Mouse (Mus musculus) hindbrain, embryonic 12.5 days (tissue): ENCODE results near the gene Opn5. TPM values are rescaled to one million over a fixed set of nuclear protein-coding genes. Genes with fewer than 3 reads are reported as not detected.

ENCODE experiments used
- ATAC-seq: fragments of 200-750 bp; cut with Nextera tagmentation; 2 replicates; pipeline ENCODE4 v1.8.0; 2017; ENCODE audit warnings: moderate TSS enrichment; ENCODE audit not compliant: low FRiP score
- H3K27ac ChIP-seq: fragments of 300-500 bp; sonication (generic); 2 replicates; pipeline ENCODE4 v1.5.1; 2016; ENCODE audit warnings: mild to moderate bottlenecking
- H3K27me3 ChIP-seq: fragments of 300-500 bp; sonication (generic); 2 replicates; pipeline ENCODE4 v1.6.1; 2016; ENCODE audit warnings: mild to moderate bottlenecking
- H3K36me3 ChIP-seq: fragments of 300-500 bp; sonication (generic); 2 replicates; pipeline ENCODE4 v1.6.1; 2016; ENCODE audit warnings: mild to moderate bottlenecking
- H3K4me1 ChIP-seq: fragments of 300-500 bp; sonication (generic); 2 replicates; pipeline ENCODE4 v1.6.1; 2016
- H3K4me2 ChIP-seq: fragments of 300-500 bp; sonication (generic); replicated peaks from 2 replicates; pipeline ENCODE4 v1.6.1; 2016; ENCODE audit warnings: mild to moderate bottlenecking
- H3K4me3 ChIP-seq: fragments of 300-500 bp; sonication (generic); 2 replicates; pipeline ENCODE4 v1.5.1; 2016; ENCODE audit warnings: mild to moderate bottlenecking
- H3K9ac ChIP-seq: fragments of 300-500 bp; sonication (generic); 2 replicates; pipeline ENCODE4 v1.6.1; 2016; ENCODE audit warnings: mild to moderate bottlenecking, moderate library complexity
- H3K9me3 ChIP-seq: fragments of 300-500 bp; sonication (generic); replicated peaks from 2 replicates; pipeline ENCODE4 v1.6.1; 2016; ENCODE audit warnings: mild to moderate bottlenecking
- WGBS: fragments of 180-500 bp; shearing (Covaris S2); methylation state at CpG from one replicate; pipeline ENCODE4 v1.1.7; 2016; 5-methylcytosine and 5-hydroxymethylcytosine counted together
- polyA plus RNA-seq: library from polyadenylated mRNA; unstranded; fragments of >200 nt; fragmentation: Nextera tagmentation; extraction: Ambion mirVana; gene quantifications from 2 replicates; pipeline ENCODE4 v1.2.1, GENCODE M21; 2016

Gene Opn5
- polyA plus RNA-seq: 0.12 TPM in 1 of 2 replicates, not detected in the other

DNA sequence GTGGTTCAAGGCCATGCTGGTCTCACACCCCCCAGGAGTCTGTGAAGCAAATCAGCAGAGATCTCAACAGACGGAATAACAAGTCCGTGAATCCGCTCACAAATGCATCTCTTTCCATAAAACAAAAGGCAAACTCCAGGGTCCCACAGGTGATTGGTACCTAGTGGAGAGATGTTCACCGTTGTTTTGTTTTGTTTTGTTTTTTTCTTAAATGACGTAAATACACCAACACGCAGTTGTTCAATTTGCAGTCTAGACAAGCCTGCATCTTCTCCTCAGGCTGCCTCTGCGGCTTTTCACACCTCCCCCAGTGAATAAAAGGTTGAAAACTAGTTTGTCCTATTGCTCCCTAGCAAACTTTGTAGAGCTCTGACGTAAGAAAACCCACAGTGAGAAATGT is at the start of gene Opn5:
Opn5 (minus strand) TSS at position 101 of the 400 bp plus-strand sequence.
- H3K4me1 ChIP-seq: no peaks in the 10 kb centered on the region
- H3K27me3 ChIP-seq: no peaks in the 10 kb centered on the region
- WGBS: 84% methylated on average over 8 of the region's 8 CpGs
- H3K9me3 ChIP-seq: no peaks in the 10 kb centered on the region
- H3K9ac ChIP-seq: no peak within 1 kb of the TSS
- ATAC-seq: no peak
- H3K36me3 ChIP-seq: no peaks in the 10 kb centered on the region
- H3K4me2 ChIP-seq: no peak within 1 kb of the TSS
- H3K27ac ChIP-seq: no peak within 1 kb of the TSS
- H3K4me3 ChIP-seq: no peak within 1 kb of the TSS

DNA sequence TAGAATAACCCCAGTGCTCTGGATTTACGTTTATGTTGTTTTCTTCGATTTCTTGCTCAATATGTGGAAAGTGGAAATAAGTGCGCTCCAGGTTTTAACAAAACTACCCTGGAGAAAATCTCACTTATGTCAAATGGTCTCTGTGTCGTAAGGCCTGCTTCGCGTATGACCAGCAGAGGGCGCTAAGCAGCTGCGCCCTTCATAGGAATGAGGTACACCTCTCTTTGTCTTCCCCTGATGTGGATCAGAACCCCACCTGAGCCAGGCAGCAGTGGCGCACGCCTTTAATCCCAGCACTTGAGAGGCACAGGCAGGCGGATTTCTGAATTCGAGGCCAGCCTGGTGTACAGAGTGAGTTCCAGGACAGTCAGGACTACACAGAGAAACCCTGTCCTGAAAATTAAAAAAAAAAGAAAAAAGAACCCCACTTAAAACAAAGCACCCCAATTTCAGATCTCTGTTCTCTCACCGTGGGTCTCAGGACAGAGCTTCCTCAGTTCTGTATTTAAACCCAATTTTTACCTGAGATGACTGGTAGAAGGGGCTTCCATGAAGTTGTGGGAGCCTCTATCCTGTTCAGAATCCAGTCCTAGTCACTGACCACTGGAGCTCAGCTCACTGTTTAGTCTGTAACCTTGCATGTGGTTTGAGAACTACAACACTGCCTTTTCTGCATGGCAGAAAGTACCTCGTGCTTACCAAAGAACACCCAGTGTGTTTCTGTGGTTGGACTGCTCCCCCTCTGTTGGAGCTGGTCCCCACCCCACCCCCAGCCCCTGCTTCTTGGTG is 47.6 kb upstream of the Opn5 start:
- H3K4me3 ChIP-seq: no peak overlapping the region
- peak; percentile 88 for ATAC-seq
- H3K36me3 ChIP-seq: no peaks in the 10 kb centered on the region
- no peak overlapping the region for H3K9ac ChIP-seq
- no peak overlapping the region for H3K27ac ChIP-seq
- no peaks in the 10 kb centered on the region for H3K4me1 ChIP-seq
- peak overlapping the region; percentile 31; the same call in 1 of the 2 replicates for H3K4me2 ChIP-seq
- WGBS: 27% methylated on average over 14 of the region's 14 CpGs
- no peaks in the 10 kb centered on the region for H3K27me3 ChIP-seq
- H3K9me3 ChIP-seq: no peaks in the 10 kb centered on the region

DNA sequence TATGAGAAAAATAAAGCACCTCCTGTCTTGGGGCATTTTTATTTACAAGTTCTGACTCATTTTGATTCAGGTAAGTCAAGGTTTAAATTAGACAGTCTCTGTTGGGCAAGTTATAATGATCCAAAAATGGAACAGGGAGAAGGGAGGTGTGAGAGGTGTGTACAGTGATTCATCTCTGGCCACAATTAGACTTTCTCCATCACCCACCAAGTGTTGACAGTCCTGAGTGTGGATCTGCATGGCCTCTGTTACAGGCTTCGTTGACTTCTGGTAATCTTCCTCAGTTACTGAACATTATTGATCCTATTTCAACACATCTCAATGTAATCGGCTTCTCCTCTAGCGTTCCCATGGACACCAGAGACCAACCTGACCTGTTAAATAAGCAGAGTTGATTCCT is 32.2 kb upstream of the Opn5 start:
- Histone ChIP-seq H3K9me3 (no peaks in the 10 kb centered on the region), H3K27me3 (no peaks in the 10 kb centered on the region), H3K4me3 (no peak overlapping the region), H3K4me2 (no peak overlapping the region), H3K4me1 (no peaks in the 10 kb centered on the region), H3K36me3 (no peaks in the 10 kb centered on the region), H3K9ac (no peak overlapping the region), H3K27ac (no peak overlapping the region)
- ATAC-seq: no peak
- WGBS: 87% methylated on average over 3 of the region's 3 CpGs

DNA sequence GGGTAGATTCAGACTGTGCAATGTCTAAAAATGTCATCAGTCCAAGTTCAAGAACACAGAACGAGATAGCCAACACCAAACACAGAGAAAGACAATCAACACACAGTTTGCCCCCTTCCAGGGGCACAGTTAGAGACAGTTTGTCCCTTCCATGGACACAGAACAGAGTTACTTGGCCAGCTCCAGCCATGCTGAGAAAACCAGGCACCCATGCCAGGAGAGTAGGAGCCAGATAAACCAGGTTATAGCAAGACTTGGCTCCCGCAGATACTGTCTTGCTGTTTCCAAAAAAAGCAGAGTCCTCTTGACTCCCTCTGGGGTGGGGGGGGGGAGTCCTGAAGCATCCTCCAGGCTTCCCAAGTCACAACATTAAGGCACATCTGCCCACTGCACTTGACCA is 19.0 kb upstream of the Opn5 start:
- no peak overlapping the region for H3K27ac ChIP-seq
- H3K4me1 ChIP-seq: no peaks in the 10 kb centered on the region
- H3K9me3 ChIP-seq: no peaks in the 10 kb centered on the region
- no peak overlapping the region for H3K4me2 ChIP-seq
- H3K9ac ChIP-seq: no peak overlapping the region
- H3K36me3 ChIP-seq: no peaks in the 10 kb centered on the region
- no peaks in the 10 kb centered on the region for H3K27me3 ChIP-seq
- WGBS: 89% methylated on average over 2 of the region's 2 CpGs
- no peak for ATAC-seq
- H3K4me3 ChIP-seq: no peak overlapping the region

DNA sequence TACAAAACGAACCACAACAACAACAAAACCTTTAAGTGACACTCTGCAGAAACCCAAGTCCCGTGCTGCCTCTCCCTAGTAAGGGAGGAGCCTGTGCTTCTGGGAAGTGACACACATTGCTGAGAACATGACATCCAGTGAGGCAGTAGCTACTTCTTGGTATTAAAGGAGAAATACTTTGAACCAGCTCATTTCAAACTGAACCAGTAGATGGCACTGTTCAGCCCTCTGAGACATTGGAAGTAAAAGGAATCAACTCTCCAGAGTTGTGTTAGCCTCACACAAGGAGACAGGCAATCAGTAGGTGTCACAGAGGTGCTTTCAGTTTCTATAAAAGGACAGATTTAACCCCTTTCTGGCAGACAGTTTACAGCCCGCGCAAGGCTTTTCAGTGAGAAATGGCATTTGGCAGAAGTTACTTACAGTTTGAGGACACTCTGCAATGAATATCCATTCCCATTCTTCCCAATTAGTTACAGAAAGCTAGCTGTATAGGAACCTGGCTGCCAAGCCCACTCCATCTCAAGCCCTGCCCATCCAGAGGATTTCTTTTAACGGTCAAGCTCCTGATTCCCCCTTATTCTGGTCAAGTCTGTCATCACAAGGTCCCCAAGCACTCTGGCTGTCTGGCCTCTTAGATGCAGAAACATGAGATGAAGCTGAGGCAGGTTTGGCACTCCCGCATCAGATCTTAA is 2.0 kb upstream of the Opn5 start:
- WGBS: 34% methylated on average over 6 of the region's 6 CpGs
- no peaks in the 10 kb centered on the region for H3K27me3 ChIP-seq
- H3K4me1 ChIP-seq: no peaks in the 10 kb centered on the region
- no peaks in the 10 kb centered on the region for H3K36me3 ChIP-seq
- no peak overlapping the region for H3K4me3 ChIP-seq
- no peak for ATAC-seq
- H3K9me3 ChIP-seq: no peaks in the 10 kb centered on the region
- H3K9ac ChIP-seq: no peak overlapping the region
- H3K27ac ChIP-seq: no peak overlapping the region
- no peak overlapping the region for H3K4me2 ChIP-seq

DNA sequence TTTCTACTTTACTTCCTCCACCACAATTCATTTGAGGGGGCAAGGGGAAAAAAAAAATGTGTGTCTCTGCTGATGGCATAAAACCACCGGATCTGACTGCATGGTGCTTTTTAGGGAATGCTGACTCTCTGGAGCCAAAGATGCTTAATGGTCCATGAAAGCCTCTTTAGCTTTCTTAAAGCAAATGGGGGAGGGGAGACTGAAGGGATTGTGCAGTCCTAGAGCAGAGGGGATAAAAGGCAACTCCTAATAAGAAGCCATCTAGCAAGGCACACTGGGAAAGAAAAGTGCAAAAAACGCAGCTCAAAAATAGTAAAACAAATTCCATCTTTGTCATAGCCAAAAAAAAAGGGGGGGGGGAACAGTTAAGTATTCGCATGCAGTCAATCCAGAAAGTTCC is 2.9 kb downstream of the Opn5 start:
- Histone ChIP-seq H3K27me3 (no peaks in the 10 kb centered on the region), H3K4me1 (no peaks in the 10 kb centered on the region), H3K27ac (no peak overlapping the region), H3K4me2 (no peak overlapping the region), H3K4me3 (no peak overlapping the region), H3K9me3 (no peaks in the 10 kb centered on the region), H3K9ac (no peak overlapping the region), H3K36me3 (no peaks in the 10 kb centered on the region)
- 28% methylated on average over 3 of the region's 3 CpGs for WGBS
- no peak for ATAC-seq

DNA sequence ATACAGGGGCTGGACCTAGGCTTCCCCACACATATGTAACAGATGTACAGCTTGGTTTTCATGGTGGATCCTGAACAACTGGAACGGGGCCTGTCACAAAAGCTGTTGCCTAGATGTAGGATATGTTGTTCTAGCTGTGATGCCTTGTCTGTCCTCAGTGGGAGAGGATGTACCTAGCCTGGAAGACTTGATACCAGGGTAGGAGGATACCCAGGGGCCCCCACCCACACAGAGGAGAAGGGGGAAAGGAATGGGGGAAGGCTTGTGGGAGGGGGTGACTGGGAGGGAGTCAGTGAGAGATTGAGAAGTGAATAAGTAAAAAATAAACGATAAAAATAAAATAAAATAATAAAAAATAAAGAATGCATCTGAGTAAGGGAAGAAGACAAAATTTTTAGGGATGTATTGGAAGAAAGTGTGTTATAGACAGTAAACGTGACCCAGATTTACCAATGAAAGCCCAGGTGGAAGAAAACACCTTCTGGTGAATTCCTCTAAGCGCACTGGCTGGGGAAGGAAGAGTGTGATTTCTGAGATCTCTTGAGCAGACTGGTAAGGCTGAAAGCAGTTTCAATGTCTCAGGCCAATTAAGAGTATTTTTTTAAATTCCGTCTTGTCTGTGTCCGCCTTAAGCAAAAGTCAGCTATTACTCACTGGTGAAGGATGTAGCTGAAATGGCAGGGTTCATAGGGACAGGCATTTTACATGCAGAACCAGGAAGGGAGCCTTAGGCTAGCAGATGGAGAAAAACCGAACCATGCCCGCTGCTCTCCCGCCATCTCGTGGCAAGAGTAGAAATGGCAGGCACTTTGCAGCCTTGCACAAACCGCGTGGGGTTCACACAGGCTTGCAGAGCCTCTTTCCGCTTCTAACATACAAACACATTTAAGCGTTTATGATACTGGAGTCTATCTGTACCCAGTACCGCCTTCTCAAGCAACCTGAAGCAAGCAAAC is 8.1 kb downstream of the Opn5 start:
- H3K27ac ChIP-seq: no peak overlapping the region
- H3K9ac ChIP-seq: no peak overlapping the region
- H3K36me3 ChIP-seq: no peaks in the 10 kb centered on the region
- H3K4me3 ChIP-seq: no peak overlapping the region
- no peak overlapping the region for H3K4me2 ChIP-seq
- peak; percentile 83 for ATAC-seq
- no peaks in the 10 kb centered on the region for H3K27me3 ChIP-seq
- no peaks in the 10 kb centered on the region for H3K4me1 ChIP-seq
- 29% methylated on average over 15 of the region's 15 CpGs for WGBS
- H3K9me3 ChIP-seq: no peaks in the 10 kb centered on the region

DNA sequence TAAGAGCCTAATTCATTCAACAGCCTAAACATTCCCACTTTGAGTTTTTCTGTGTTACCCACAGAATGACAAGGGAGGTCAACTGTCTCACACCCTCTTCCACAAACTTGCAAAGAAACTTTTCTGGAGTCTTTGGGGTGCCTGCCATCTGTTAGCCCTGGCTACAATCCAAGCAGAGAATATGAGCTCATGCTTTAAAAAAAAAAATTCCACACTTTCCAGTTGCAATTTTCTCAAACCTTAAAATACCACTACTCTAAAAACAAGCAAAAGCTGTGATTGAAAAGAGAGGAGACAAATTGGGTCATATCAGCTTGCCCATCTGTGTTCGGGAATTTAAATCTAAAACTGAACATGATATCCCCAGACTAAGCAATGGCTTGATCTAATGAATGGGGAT is 24.7 kb downstream of the Opn5 start:
- H3K27ac ChIP-seq: no peak overlapping the region
- H3K36me3 ChIP-seq: no peaks in the 10 kb centered on the region
- H3K4me2 ChIP-seq: no peak overlapping the region
- H3K27me3 ChIP-seq: no peaks in the 10 kb centered on the region
- no peak overlapping the region for H3K4me3 ChIP-seq
- no peak overlapping the region for H3K9ac ChIP-seq
- no peak for ATAC-seq
- H3K4me1 ChIP-seq: no peaks in the 10 kb centered on the region
- 80% methylated on average over 1 of the region's 1 CpGs for WGBS
- H3K9me3 ChIP-seq: no peaks in the 10 kb centered on the region

DNA sequence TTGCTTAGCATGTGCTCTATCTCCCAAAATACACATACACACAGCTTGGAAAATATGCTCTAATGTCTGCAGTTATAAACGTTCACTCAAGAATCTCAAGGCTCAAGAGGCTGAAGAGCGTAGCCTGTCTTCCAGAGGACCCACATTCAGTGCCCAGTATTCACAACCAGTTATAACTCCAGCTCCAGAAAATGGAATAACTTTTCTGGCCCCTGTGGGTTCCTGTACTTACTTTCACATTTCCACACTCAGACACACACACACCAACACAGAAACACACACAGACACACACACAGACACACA is 28.2 kb downstream of the Opn5 start:
- no peak for ATAC-seq
- 79% methylated on average over 2 of the region's 2 CpGs for WGBS
- H3K4me2 ChIP-seq: no peak overlapping the region

DNA sequence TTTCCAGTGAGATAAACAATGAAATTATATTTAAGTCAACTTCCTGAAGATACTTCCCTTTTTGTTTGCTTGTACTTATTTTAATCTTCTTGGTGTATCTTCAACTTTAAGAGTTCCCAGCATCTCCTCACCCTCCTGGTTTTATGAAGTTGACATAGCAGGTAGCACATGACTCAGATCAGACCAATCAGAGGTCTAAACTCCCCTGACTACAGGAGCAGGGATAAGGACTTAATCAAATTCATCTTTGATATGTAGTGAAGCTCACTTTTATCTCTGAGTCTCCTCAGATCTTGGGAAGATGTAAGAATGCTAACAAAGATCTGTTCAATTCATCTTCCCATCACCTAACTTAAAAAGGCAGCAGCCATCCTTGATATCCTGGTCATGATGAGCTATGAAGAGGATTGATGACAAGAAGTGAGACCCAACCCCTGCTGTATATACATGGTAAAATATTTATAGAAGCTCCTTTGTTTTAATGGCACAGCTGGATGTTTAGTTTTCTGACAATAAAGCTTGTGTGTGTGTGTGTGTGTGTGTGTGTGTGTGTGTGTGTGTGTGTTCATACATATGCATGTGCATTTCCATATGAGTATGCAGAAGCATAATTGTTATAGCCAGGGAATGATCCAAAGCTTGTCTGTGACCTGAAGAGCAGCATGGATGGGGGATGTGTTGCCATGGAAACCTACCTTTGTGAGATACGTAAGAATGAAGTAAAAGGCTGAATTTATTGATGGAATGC is 28.7 kb downstream of the Opn5 start:
- Histone ChIP-seq H3K27me3 (no peaks in the 10 kb centered on the region), H3K27ac (no peak overlapping the region), H3K36me3 (no peaks in the 10 kb centered on the region), H3K9me3 (no peaks in the 10 kb centered on the region), H3K4me1 (no peaks in the 10 kb centered on the region), H3K4me3 (no peak overlapping the region), H3K4me2 (no peak overlapping the region), H3K9ac (no peak overlapping the region)
- no peak for ATAC-seq
- WGBS: 44% methylated on average over 1 of the region's 1 CpGs

More for the DNA sequence above, 28.2 kb downstream of the Opn5 start:
- H3K27ac ChIP-seq: no peak overlapping the region
- no peak overlapping the region for H3K9ac ChIP-seq
- no peaks in the 10 kb centered on the region for H3K4me1 ChIP-seq
- H3K36me3 ChIP-seq: no peaks in the 10 kb centered on the region
- no peaks in the 10 kb centered on the region for H3K9me3 ChIP-seq
- no peak overlapping the region for H3K4me3 ChIP-seq
- H3K27me3 ChIP-seq: no peaks in the 10 kb centered on the region

DNA sequence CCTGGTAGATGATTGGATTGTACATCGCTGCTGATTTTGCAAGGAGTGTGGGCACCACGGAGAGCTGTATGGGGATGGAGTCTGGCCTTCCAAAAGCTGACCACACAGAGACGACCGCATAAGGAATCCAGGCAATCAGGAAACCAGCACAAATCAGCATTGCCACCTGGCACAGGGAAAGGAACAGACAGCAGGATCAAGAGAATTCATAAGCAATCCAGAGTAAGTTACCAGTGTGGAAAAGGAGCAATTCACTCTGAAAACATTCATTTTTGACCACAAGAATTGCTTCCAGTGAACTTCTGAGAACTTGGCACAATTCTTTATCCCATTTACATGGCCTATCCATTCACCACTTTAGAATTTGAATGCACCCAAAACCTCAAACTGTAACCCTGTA is 30.6 kb downstream of the Opn5 start:
- no peak overlapping the region for H3K4me2 ChIP-seq
- no peaks in the 10 kb centered on the region for H3K4me1 ChIP-seq
- 75% methylated on average over 4 of the region's 4 CpGs for WGBS
- H3K36me3 ChIP-seq: no peaks in the 10 kb centered on the region
- H3K9me3 ChIP-seq: no peaks in the 10 kb centered on the region
- ATAC-seq: no peak
- no peak overlapping the region for H3K9ac ChIP-seq
- no peaks in the 10 kb centered on the region for H3K27me3 ChIP-seq
- H3K27ac ChIP-seq: no peak overlapping the region
- no peak overlapping the region for H3K4me3 ChIP-seq

DNA sequence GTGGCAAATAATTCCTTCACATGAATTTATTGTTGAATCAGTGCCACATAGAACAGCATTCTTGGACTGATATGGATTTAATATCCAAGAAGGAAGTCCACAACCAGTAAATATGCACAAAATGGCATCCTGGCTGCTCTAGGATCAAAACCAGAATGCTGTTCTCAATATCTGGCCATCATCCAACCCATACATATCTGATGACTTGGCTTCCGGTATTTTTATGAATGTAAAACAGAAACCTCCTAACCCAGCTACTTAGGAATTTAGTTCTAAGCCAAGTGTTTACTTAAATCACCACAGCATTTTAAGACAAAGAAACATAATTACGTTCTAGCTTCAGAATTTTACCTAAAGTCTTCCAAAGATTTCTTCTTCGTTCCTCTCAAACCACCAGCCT is 31.0 kb downstream of the Opn5 start:
- Histone ChIP-seq H3K4me1 (no peaks in the 10 kb centered on the region), H3K9me3 (no peaks in the 10 kb centered on the region), H3K9ac (no peak overlapping the region), H3K27ac (no peak overlapping the region), H3K36me3 (no peaks in the 10 kb centered on the region), H3K27me3 (no peaks in the 10 kb centered on the region), H3K4me3 (no peak overlapping the region), H3K4me2 (no peak overlapping the region)
- no peak for ATAC-seq
- 82% methylated on average over 3 of the region's 3 CpGs for WGBS
